Mouse (Mus musculus): ENCODE measurements at regions not wholly inside any gene's neighbourhood (a gene's known extent, or its start where the extent isn't known, plus 50 kb on each side); places are given as distances from the start of the nearest gene placed in this dataset.

- Histone ChIP-seq H3K4me3 (no peak overlapping the region), H3K4me1 (peaks cover 29% of the 10 kb centered on the region), H3K9ac (no peak overlapping the region), H3K9me3 (no peaks in the 10 kb centered on the region), H3K27me3 (replicated peaks) (no peaks in the 10 kb centered on the region), H3K4me2 (replicated peaks) (no peak overlapping the region), H3K27ac (peak overlapping the region; percentile 4; the same call in 1 of the 2 replicates), H3K36me3 (no peaks in the 10 kb centered on the region)
- 23% methylated on average over 7 of the region's 7 CpGs for WGBS
- 0 out of 2 replicates have a peak, but pooled peaks have one; percentile 32 for ATAC-seq (ENCODE audit: low FRiP score, low read depth)
Observed at GRCm38 (mm10) chr16:30875235-30875829, 205.9 kb downstream of the Xxylt1 start.

GRCm38 (mm10) chr16:30878821-30879220 is 202.4 kb downstream of the Xxylt1 start:
- WGBS: 75% methylated on average over 1 of the region's 1 CpGs
- Histone ChIP-seq H3K36me3 (no peaks in the 10 kb centered on the region), H3K9ac (no peak overlapping the region), H3K4me3 (no peak overlapping the region), H3K4me2 (replicated peaks) (no peak overlapping the region), H3K27me3 (replicated peaks) (no peaks in the 10 kb centered on the region), H3K4me1 (peaks cover 10% of the 10 kb centered on the region), H3K27ac (no peak overlapping the region), H3K9me3 (no peaks in the 10 kb centered on the region)
- ATAC-seq (ENCODE audit: low FRiP score, low read depth): no peak

DNA sequence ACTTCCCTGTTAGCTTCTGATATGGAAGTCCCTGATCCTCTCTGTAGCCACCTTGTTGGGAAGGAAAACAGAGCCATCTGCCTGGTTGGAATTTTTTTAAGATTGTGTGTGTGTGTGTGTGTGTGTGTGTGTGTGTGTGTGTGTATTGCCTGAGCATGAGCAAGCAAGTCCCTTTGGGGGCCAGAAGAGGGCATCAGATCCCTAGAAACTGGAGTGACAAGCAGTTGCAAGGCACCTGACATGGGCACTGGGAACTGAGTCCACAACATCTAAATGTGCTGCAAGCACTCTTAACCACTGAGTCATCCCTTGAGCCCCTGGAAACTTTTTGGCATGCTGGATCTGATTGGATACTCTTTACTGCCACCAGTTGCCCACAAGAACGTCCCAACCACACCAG is 201.4 kb downstream of the Xxylt1 start:
- Histone ChIP-seq H3K36me3 (no peaks in the 10 kb centered on the region), H3K27ac (no peak overlapping the region), H3K4me2 (replicated peaks) (no peak overlapping the region), H3K9me3 (no peaks in the 10 kb centered on the region), H3K27me3 (replicated peaks) (no peaks in the 10 kb centered on the region), H3K9ac (no peak overlapping the region), H3K4me3 (no peak overlapping the region), H3K4me1 (peaks cover 7% of the 10 kb centered on the region)
- ATAC-seq (ENCODE audit: low FRiP score, low read depth): no peak
- WGBS: 90% methylated on average over 1 of the region's 1 CpGs

- ATAC-seq (ENCODE audit: low FRiP score, low read depth): no peak
- no peak overlapping the region for H3K4me3 ChIP-seq
- H3K36me3 ChIP-seq: no peaks in the 10 kb centered on the region
- no peak overlapping the region for H3K4me2 ChIP-seq (replicated peaks)
- no peaks in the 10 kb centered on the region for H3K27me3 ChIP-seq (replicated peaks)
- H3K9me3 ChIP-seq: no peaks in the 10 kb centered on the region
- no peaks in the 10 kb centered on the region for H3K4me1 ChIP-seq
- WGBS: 85% methylated on average over 3 of the region's 3 CpGs
- H3K27ac ChIP-seq: no peak overlapping the region
- H3K9ac ChIP-seq: no peak overlapping the region
Observed at GRCm38 (mm10) chr16:30880682-30881081, 200.6 kb downstream of the Xxylt1 start.

DNA sequence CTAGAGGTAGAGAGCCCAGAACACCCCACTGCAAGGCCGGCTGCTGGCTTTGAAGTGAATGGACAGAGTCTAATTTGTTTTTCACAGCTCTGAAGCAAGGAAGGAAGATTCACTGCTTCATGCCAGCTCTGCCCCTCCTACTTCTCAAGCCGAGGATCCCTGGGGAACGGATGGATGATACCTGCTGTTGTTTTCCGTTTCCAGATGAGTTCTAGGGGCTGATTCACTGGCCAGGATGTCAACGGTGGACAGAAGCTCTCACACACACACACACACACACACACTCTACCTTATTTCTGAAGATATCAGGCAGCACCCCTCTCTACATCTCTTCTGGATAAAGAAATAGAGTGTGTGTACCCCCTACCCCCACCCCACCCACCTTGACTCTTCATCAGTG is 200.0 kb downstream of the Xxylt1 start:
- Histone ChIP-seq H3K27me3 (replicated peaks) (no peaks in the 10 kb centered on the region), H3K4me2 (replicated peaks) (no peak overlapping the region), H3K36me3 (no peaks in the 10 kb centered on the region), H3K27ac (no peak overlapping the region), H3K4me3 (no peak overlapping the region), H3K9ac (no peak overlapping the region), H3K9me3 (no peaks in the 10 kb centered on the region), H3K4me1 (no peaks in the 10 kb centered on the region)
- no peak for ATAC-seq (ENCODE audit: low FRiP score, low read depth)
- WGBS: 46% methylated on average over 5 of the region's 5 CpGs

- ATAC-seq (ENCODE audit: low FRiP score, low read depth): no peak
- 80% methylated on average over 13 of the region's 13 CpGs for WGBS
- Histone ChIP-seq H3K27me3 (replicated peaks) (no peaks in the 10 kb centered on the region), H3K9ac (no peak overlapping the region), H3K4me1 (peaks cover 4% of the 10 kb centered on the region), H3K27ac (no peak overlapping the region), H3K36me3 (no peaks in the 10 kb centered on the region), H3K9me3 (no peaks in the 10 kb centered on the region), H3K4me3 (no peak overlapping the region), H3K4me2 (replicated peaks) (no peak overlapping the region)
Observed at GRCm38 (mm10) chr16:30883490-30884188, 197.6 kb downstream of the Xxylt1 start.

DNA sequence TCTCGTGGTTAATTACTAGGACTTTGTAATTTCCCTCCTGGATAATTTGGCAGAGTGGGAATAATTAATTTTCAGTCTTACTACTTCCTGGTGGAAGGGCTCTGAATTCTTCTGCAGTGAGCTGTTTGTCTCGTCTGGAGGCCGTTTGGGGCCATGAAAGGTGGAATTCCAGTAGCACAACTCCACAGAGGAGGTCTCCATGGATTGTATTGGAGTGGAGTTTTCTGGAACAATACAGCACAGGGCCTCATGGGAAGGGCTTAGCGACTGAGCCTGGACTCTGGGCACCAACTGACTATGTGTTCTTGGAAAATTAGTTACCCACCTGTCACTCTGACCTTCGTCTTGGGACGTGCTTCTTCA is 197.1 kb downstream of the Xxylt1 start:
- Histone ChIP-seq H3K36me3 (no peaks in the 10 kb centered on the region), H3K4me3 (no peak overlapping the region), H3K27ac (no peak overlapping the region), H3K4me2 (replicated peaks) (no peak overlapping the region), H3K4me1 (peaks cover 4% of the 10 kb centered on the region), H3K9me3 (no peaks in the 10 kb centered on the region), H3K27me3 (replicated peaks) (no peaks in the 10 kb centered on the region), H3K9ac (no peak overlapping the region)
- ATAC-seq (ENCODE audit: low FRiP score, low read depth): no peak
- WGBS: 75% methylated on average over 6 of the region's 6 CpGs

DNA sequence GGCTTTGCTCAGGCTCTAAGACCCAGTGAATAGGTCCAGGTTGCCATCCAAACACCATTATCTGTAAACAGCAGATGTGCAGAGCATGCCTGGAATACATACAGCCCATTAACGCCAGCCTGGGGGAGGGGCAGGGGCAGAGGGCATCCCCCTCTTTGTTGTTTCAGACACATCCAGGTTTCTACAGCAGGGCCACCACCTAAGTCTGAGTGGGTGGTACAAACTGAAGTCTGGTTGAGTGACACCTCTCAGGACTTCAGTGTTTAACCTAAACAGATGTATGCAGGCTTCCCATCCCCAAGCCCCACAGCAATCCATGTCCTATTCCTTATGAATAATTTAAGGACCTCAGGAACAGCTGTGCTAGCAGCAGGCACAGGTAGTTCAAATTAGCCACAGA is 194.2 kb downstream of the Xxylt1 start:
- H3K4me3 ChIP-seq: no peak overlapping the region
- no peak overlapping the region for H3K4me2 ChIP-seq (replicated peaks)
- H3K36me3 ChIP-seq: no peaks in the 10 kb centered on the region
- ATAC-seq (ENCODE audit: low FRiP score, low read depth): peak; percentile 25; the same call in 1 of the 2 replicates
- no peak overlapping the region for H3K27ac ChIP-seq
- H3K9ac ChIP-seq: no peak overlapping the region
- H3K4me1 ChIP-seq: peaks cover 4% of the 10 kb centered on the region
- no peaks in the 10 kb centered on the region for H3K27me3 ChIP-seq (replicated peaks)
- H3K9me3 ChIP-seq: 0 out of 2 replicates have a peak, but pooled peaks cover 8% of the 10 kb centered on the region
- 52% methylated on average over 1 of the region's 1 CpGs for WGBS

- WGBS: 88% methylated on average over 1 of the region's 1 CpGs
- H3K9me3 ChIP-seq: 0 out of 2 replicates have a peak, but pooled peaks cover 8% of the 10 kb centered on the region
- H3K4me1 ChIP-seq: peaks cover 4% of the 10 kb centered on the region
- no peaks in the 10 kb centered on the region for H3K27me3 ChIP-seq (replicated peaks)
- H3K36me3 ChIP-seq: no peaks in the 10 kb centered on the region
- no peak for ATAC-seq (ENCODE audit: low FRiP score, low read depth)
- no peak overlapping the region for H3K27ac ChIP-seq
- H3K4me3 ChIP-seq: no peak overlapping the region
- H3K9ac ChIP-seq: no peak overlapping the region
- H3K4me2 ChIP-seq (replicated peaks): no peak overlapping the region
Observed at GRCm38 (mm10) chr16:30887536-30887935, 193.7 kb downstream of the Xxylt1 start.

GRCm38 (mm10) chr16:30888556-30889323 is 192.5 kb downstream of the Xxylt1 start:
- Histone ChIP-seq H3K4me3 (no peak overlapping the region), H3K9me3 (0 out of 2 replicates have a peak, but pooled peaks cover 10% of the 10 kb centered on the region), H3K36me3 (no peaks in the 10 kb centered on the region), H3K4me2 (replicated peaks) (no peak overlapping the region), H3K27me3 (replicated peaks) (no peaks in the 10 kb centered on the region), H3K9ac (no peak overlapping the region), H3K4me1 (peaks cover 4% of the 10 kb centered on the region), H3K27ac (no peak overlapping the region)
- 88% methylated on average over 3 of the region's 3 CpGs for WGBS
- ATAC-seq (ENCODE audit: low FRiP score, low read depth): no peak

DNA sequence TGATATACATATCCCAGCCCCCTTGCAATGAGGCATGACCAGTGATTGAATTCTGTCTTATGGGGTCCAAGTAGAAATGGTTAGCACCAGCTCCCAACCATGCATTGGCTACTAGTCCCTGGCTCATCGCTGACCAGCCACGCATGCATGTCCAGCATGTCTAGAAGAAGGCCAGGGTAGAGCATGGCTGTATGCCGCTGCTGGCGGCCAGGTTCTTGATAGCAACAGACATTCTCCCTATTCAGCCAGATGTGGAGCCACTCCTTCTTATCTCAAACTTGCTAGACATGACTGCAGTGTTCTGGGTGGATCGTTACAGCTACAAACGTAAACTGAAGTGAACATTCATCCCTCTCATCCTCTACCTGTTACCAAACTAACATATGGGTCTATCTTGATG is 188.6 kb downstream of the Xxylt1 start:
- Histone ChIP-seq H3K27ac (no peak overlapping the region), H3K36me3 (no peaks in the 10 kb centered on the region), H3K27me3 (replicated peaks) (no peaks in the 10 kb centered on the region), H3K4me2 (replicated peaks) (no peak overlapping the region), H3K4me3 (no peak overlapping the region), H3K9me3 (0 out of 2 replicates have a peak, but pooled peaks cover 10% of the 10 kb centered on the region), H3K4me1 (no peaks in the 10 kb centered on the region), H3K9ac (no peak overlapping the region)
- no peak for ATAC-seq (ENCODE audit: low FRiP score, low read depth)
- WGBS: 95% methylated on average over 6 of the region's 6 CpGs

- no peaks in the 10 kb centered on the region for H3K4me1 ChIP-seq
- 0 out of 2 replicates have a peak, but pooled peaks cover 10% of the 10 kb centered on the region for H3K9me3 ChIP-seq
- ATAC-seq (ENCODE audit: low FRiP score, low read depth): no peak
- H3K36me3 ChIP-seq: no peaks in the 10 kb centered on the region
- no peak overlapping the region for H3K4me2 ChIP-seq (replicated peaks)
- H3K4me3 ChIP-seq: no peak overlapping the region
- H3K9ac ChIP-seq: no peak overlapping the region
- H3K27me3 ChIP-seq (replicated peaks): no peaks in the 10 kb centered on the region
- no peak overlapping the region for H3K27ac ChIP-seq
Observed at GRCm38 (mm10) chr16:30894086-30894485, 187.1 kb downstream of the Xxylt1 start.

Data from neural tube, embryonic 12.5 days (tissue).